Mouse (Mus musculus) heart, adult 18-20 months (tissue): ENCODE data around the gene Rcsd1. TPM values are rescaled to one million over a fixed set of nuclear protein-coding genes. Genes with fewer than 3 reads are reported as not detected.

Experiments
- DNase-seq, 2 experiments: peaks; one replicate each; pipeline ENCODE4 v3.0.0; 2021 to 2022; ENCODE audit warnings: mixed read lengths in 1 of 2
- total RNA-seq, 2 experiments: library from RNA; stranded (reverse); gene quantifications; 2 replicates each; pipeline ENCODE4 v1.2.3; 2021

Gene Rcsd1
- total RNA-seq, 2 experiments from 2014 or later, result 66.6 to 67.6 TPM

GRCm38 (mm10) chr1:165662426-165663192, 46.9 kb downstream of the Rcsd1 start:
- peak; percentile 48 to 76 for DNase-seq

GRCm38 (mm10) chr1:165661725-165662124, 47.8 kb downstream of the Rcsd1 start:
- no peak for DNase-seq

GRCm38 (mm10) chr1:165661191-165661590, 48.4 kb downstream of the Rcsd1 start:
- no peak for DNase-seq

DNA sequence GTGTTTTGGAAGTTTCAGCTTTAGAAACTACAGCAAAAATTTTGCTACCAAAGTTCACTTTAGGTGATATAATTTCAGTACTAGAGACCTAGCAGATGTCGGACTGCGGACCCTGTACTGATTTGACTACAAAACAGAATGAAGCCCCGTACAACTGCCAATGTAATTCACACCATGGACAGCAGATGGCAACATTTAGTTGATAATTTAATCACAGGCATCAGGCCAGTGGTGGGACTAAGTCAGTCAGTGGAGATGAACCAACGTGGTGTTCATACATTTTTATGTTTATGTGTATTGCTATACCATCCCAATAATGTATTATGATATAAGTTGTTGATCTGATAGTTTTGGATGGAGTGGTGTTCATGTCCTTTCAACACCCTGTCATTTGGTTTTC, 48.8 kb downstream of the Rcsd1 start:
- DNase-seq, result peak; percentile 57 to 85

GRCm38 (mm10) chr1:165658602-165659001, 51.0 kb downstream of the Rcsd1 start:
- DNase-seq, result peak; percentile 76 to 84

DNA sequence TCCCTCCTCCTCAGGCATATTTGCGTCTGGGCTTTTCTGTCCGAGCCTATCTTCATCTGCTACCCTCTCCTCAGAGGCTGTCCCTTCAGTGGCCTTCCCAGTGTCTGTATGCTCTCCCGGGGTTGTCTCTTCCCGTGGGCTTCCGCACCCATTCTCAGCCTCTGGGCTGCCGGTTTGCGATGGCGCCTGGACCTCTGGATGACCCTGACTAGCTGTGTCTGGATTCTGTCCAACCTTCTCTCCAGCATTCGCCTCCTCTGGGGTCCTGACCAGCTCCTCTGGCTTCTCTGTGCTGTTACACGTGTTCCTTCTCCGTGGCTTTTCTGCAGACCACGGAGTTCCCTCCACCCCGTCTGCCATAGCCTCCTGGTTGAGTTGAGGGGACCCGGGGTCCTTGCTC, 54.1 kb downstream of the Rcsd1 start:
- DNase-seq, result no peak

DNA sequence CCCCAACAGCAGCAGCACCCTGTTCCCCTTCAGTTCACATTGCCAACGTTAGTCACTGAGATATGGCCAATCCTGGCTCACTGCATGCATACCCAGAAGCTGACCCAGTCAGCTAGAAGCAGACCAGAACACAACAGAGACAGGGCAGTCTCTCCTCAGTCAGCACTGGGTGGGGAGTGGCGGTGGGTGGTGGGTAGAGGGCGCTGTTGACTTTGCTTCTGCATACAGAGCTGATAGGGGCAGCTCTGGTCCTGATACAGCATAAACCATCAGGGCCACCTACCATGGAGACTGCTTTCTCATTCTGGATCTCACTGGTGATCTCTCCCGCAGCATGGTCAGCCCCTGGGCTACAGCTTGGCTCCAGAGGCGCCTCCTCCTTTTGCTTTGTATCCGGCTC, 54.5 kb downstream of the Rcsd1 start:
- DNase-seq, result no peak

- peak in 1 of 2 experiments; percentile 59 for DNase-seq
Observed at GRCm38 (mm10) chr1:165653126-165653885, 56.3 kb downstream of the Rcsd1 start.

DNA sequence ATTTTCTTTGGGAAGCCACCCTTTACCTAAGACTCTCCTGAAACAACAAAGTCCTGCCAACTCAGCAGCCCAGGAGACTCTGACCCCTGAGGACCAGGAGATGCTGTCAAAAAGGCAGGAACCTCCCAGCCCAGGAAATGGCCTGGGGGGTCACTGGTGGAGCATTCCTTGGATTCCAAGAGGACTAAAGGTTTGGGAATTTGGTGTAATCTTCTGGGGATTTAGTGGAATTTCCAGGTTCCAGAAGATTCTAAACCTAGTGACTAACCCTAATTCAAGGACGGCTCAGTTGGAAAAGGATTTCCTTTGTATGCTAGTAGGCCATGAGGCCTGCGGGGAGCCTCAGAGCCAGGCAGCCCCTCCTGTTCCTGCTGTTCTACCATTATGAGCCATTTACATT, 57.0 kb downstream of the Rcsd1 start:
- DNase-seq, result no peak

DNA sequence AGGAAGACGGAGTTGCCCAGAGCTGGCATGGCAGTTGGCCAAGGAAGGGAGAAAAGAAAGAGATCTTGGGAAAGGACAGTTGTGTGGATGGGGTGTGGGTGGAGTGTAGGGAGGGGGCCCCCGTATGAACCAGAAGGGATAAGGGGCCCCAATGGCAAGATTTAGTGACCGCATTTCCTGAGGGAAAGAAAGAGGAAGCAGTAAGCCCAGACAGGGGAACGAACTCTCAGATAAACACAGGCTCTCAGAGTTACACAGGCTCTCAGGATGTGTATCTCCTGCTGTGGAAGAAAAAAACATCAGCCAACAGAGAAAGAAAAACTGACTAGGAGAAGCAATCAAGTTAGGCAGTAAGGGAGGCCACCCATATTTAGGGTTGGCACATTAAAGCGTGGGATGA, 58.4 kb downstream of the Rcsd1 start:
- DNase-seq, result no peak

GRCm38 (mm10) chr1:165645102-165645501, 64.5 kb downstream of the Rcsd1 start:
- DNase-seq, result no peak

- no peak for DNase-seq
Observed at GRCm38 (mm10) chr1:165643735-165644134, 65.8 kb downstream of the Rcsd1 start.

GRCm38 (mm10) chr1:165642780-165643311, 66.7 kb downstream of the Rcsd1 start:
- DNase-seq, result peak; percentile 63 to 66

DNA sequence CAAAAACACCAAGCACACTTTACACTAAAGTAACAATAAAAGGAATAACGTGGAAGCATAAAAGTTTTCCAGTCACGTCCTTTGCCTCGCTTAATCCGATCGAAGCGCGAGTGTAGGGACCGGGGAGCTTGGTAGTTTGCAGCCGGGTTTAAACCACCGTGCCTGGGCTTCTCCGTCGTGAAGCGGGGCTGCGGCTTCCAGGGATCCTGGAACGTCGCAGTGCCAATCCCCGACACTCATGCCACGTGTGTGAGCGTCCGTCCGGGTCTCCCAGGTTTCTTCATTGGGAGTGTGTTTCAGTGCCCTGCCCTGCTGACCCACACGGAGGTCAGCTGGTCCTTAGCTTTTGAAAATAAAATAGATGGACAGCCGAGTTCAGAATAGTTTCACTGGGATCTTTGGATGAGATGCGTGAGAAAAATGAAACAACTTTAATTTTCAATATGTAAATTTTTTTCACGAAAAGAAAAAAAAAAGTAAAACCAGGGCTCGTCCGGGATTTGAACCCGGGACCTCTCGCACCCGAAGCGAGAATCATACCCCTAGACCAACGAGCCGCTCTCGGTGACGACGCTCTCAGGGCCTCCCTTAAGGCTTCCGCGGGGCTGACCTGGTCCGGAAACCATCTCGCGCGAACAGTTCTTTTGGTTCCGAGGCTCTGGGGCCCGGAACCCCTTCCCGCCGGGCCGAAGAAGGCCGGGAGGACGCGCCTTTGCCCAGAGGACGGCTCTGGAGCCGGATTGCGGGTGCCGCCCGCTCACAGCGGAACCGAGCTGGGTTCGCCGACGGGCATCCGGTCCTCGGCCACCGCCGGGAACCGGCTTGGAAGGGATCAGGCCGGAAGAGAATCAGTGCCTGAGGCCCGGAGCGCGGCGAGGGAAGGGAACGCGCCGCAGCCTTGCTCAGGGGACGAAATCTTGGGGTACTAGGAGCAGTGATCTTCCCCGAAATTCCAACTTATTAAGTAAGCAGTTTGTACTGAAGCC, 67.5 kb downstream of the Rcsd1 start:
- peak; percentile 93 to 98 for DNase-seq

DNA sequence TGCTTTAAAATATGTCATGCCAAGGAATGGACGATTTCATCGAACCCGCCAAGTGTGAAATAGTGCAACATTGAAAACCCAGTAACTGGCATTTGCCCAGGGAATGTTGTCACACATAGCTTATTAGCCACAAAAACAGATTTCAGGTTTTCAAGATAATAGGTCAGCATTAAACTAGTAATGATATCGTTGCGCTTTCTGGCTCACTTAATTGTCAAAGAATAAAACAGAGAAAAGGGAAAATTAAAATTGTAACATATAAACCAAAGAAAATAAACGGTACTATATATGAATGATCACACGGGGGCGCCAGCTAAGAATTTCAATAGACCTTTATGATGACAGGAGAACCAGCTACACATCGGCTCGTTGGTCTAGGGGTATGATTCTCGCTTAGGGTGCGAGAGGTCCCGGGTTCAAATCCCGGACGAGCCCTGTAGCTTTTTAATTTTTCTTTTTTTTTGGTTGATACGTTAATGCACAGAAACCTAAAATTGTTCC, 68.2 kb downstream of the Rcsd1 start:
- peak; percentile 78 to 93 for DNase-seq

GRCm38 (mm10) chr1:165636289-165636688, 73.3 kb downstream of the Rcsd1 start:
- no peak for DNase-seq

GRCm38 (mm10) chr1:165635055-165635897, 74.3 kb downstream of the Rcsd1 start:
- DNase-seq, result no peak

DNA sequence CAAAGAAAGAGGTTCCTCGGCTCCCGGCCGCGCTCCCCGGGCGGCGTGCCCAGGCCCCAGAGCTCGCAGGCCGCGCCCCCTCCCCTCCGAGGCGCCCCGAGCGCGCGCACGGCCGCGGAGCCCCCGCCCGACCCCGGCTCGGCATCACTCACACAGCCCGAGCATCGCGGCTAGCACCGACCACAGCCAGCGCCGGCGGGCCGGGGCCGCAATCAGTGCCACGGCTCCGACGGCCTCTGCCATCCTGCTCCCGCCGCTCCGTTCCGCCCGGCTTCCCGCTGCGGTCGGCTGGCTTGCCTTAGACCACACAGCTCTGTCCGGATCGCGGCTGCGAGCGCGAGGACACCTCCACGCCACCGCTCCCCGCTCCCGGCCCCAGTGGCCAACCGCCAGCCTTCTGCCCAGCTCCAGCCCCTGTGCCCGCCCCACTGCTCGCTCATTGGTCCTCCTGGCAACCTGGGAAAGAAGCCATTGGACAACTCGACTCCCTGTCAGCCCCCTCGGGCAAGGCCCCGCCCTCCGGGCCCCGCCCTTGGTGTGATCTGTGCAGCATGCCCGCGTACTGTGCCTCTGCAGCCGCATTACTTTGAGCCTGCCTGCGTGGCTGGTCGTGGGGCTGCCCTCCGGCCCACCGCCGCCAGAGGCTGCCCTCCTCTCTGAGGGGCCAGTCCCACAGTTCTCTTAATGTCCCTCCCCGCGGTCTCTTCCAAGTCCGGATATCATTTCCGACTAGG, 75.2 kb downstream of the Rcsd1 start, which contains the start of gene Mpzl1:
Gene Mpzl1, minus strand, starts transcription at position 388 of the 734 bp plus-strand sequence.
- DNase-seq, result peak; percentile 99 to 100

DNA sequence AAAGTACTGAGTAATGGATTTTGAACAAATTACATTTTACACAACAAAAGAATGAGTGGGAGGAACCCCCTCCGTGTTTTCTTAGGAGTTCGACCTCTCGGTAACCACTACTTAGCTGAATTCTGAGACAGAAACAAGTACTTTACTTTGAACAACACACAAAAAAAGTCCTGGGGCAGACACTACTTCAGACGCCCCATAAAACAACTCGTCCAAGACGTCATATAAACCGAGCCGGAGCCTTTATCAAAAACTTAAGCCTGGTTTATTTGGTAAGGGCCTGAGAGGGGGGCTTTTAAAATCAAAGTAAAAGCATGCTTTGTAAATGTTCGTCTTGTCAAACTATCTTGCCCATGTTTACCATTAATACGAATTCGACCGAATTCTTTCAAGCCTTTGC, 76.2 kb downstream of the Rcsd1 start:
- no peak for DNase-seq

GRCm38 (mm10) chr1:165631136-165631535, 78.4 kb downstream of the Rcsd1 start:
- DNase-seq, result no peak
